Mouse (Mus musculus): Measurements from ENCODE around the gene Sh3bp1. TPM values are rescaled to one million over a fixed set of nuclear protein-coding genes. Genes with fewer than 3 reads are reported as not detected.
A peak's percentile ranks its signal among the peaks of the same experiment; 100 is the strongest.

Sh3bp1 gene
- polyA plus RNA-seq, 1 experiment from 2014 or later, result 41.8 TPM

DNA sequence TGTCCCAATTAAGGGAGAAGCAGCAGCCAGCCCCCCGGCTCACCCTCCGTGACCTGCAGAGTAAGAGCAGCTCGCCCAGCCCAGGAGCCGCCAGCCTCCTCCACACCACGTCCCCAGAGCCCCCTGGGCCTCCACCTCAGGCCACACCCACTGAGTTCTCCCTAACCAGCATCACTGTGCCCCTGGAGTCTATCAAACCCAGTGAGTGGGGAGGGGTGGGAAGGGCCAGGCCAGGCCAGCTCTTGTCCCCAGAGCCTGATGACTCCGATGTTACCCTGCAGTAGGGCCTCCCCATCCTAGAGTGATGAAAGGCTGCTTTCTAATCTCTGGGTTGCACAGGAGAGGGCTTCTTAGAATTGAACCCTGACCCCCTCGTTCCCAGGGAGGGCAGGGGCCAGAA lies 7.1 kb upstream of the Sh3bp1 start:
- Histone ChIP-seq H3K4me3 (ENCODE audit: low read length) (no peak overlapping the region), H3K9me3 (ENCODE audit: control insufficient read depth, low read length) (no peaks in the 10 kb centered on the region), H3K27ac (ENCODE audit: low read length) (no peak overlapping the region), H3K36me3 (ENCODE audit: control insufficient read depth, insufficient read depth, low read length) (peaks cover 15% of the 10 kb centered on the region; the same call in 1 of the 2 replicates), H3K27me3 (ENCODE audit: control insufficient read depth, insufficient read depth, low read depth, low read length) (no peaks in the 10 kb centered on the region), H3K4me1 (replicated peaks; ENCODE audit: control insufficient read depth, insufficient read depth, low read length) (peaks cover 15% of the 10 kb centered on the region), H3K4me2 (ENCODE audit: low read depth, low read length) (no peak overlapping the region), H3K9ac (ENCODE audit: low read length) (no peak overlapping the region)
- ATAC-seq (ENCODE audit: low read depth), result no peak
- WGBS, result 60% methylated on average over 7 of the region's 7 CpGs

DNA sequence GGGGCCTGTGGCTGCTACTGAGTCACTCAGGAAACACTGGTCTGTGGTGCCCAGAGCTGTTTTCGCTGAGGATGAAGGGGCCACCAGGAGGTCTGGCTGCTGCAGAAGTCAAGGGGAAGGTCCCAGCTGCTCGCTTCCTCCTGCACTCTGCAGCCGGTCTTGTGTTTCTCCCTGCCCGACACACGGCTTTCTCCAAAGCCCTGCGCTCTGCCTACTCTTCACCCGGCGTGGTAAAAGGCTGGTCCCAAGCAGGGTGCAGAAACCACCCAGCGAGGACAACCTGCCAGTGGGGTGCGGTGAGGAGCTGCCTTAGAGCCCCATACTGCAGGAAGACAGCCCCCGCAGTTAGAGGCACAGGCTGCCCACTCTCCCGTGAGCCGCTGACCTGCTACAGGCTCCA lies 4.8 kb upstream of the Sh3bp1 start:
- peaks cover 18% of the 10 kb centered on the region for H3K4me1 ChIP-seq (replicated peaks; ENCODE audit: control insufficient read depth, insufficient read depth, low read length)
- H3K9ac ChIP-seq (ENCODE audit: low read length), result no peak overlapping the region
- no peak overlapping the region for H3K4me3 ChIP-seq (ENCODE audit: low read length)
- H3K36me3 ChIP-seq (ENCODE audit: control insufficient read depth, insufficient read depth, low read length), result peaks cover 8% of the 10 kb centered on the region; the same call in 1 of the 2 replicates
- H3K27ac ChIP-seq (ENCODE audit: low read length), result no peak overlapping the region
- whole genome bisulfite sequencing, result 64% methylated on average over 13 of the region's 13 CpGs
- H3K9me3 ChIP-seq (ENCODE audit: control insufficient read depth, low read length), result no peaks in the 10 kb centered on the region
- no peak for ATAC-seq (ENCODE audit: low read depth)
- no peaks in the 10 kb centered on the region for H3K27me3 ChIP-seq (ENCODE audit: control insufficient read depth, insufficient read depth, low read depth, low read length)
- H3K4me2 ChIP-seq (ENCODE audit: low read depth, low read length), result no peak overlapping the region

- Histone ChIP-seq H3K36me3 (ENCODE audit: control insufficient read depth, insufficient read depth, low read length) (peaks cover 8% of the 10 kb centered on the region; the same call in 1 of the 2 replicates), H3K27ac (ENCODE audit: low read length) (no peak overlapping the region), H3K9ac (ENCODE audit: low read length) (no peak overlapping the region), H3K27me3 (ENCODE audit: control insufficient read depth, insufficient read depth, low read depth, low read length) (no peaks in the 10 kb centered on the region), H3K4me3 (ENCODE audit: low read length) (no peak overlapping the region), H3K9me3 (ENCODE audit: control insufficient read depth, low read length) (no peaks in the 10 kb centered on the region), H3K4me1 (replicated peaks; ENCODE audit: control insufficient read depth, insufficient read depth, low read length) (peaks cover 18% of the 10 kb centered on the region), H3K4me2 (ENCODE audit: low read depth, low read length) (no peak overlapping the region)
- 62% methylated on average over 2 of the region's 2 CpGs for WGBS
- ATAC-seq (ENCODE audit: low read depth), result no peak
Measured at GRCm38 (mm10) chr15:78895741-78896140, 3.8 kb upstream of the Sh3bp1 start.

DNA sequence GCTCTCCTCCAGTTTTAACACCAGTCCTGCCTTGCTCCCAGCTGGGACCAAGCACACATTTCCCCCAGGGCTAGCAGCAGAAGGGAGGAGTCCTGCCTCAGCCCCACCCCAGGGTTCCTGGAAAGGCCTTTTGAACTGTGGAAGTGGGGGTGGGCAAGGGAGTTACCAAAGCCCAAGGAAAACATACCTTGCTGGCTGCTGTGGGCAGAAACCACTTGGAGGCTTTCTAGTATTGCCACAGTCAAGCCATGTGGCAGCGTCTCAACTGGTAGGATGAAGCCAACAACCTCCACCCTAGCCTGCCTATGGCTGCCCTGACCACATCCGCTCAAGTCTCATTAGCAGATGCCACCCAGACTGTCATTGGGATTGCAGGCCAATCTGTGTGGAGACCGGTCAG lies 3.4 kb upstream of the Sh3bp1 start:
- Histone ChIP-seq H3K27ac (ENCODE audit: low read length) (no peak overlapping the region), H3K4me1 (replicated peaks; ENCODE audit: control insufficient read depth, insufficient read depth, low read length) (peaks cover 22% of the 10 kb centered on the region), H3K4me3 (ENCODE audit: low read length) (no peak overlapping the region), H3K27me3 (ENCODE audit: control insufficient read depth, insufficient read depth, low read depth, low read length) (no peaks in the 10 kb centered on the region), H3K36me3 (ENCODE audit: control insufficient read depth, insufficient read depth, low read length) (peaks cover 5% of the 10 kb centered on the region; the same call in 1 of the 2 replicates), H3K9me3 (ENCODE audit: control insufficient read depth, low read length) (no peaks in the 10 kb centered on the region), H3K9ac (ENCODE audit: low read length) (no peak overlapping the region), H3K4me2 (ENCODE audit: low read depth, low read length) (no peak overlapping the region)
- WGBS, result 69% methylated on average over 3 of the region's 3 CpGs
- ATAC-seq (ENCODE audit: low read depth), result no peak

DNA sequence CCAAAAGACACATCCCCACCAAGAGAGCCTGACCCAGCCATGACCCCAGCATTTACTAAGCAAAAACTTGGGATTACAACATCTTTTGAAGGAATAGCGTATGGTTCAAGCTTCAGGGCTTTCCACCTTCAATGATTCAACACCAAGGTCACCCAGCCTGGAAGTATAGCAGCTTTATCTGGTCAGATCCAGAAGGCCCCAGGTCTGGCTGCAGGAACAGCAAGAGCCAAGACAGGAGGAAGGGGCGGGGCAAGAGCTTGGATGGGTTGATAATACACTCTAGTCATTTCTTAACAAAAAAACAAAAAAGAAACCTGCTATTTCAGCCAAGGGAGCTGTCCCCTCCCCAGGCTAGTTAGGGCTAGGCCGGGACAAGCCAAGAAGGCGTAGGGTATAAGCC lies 2.1 kb upstream of the Sh3bp1 start:
- peaks cover 29% of the 10 kb centered on the region for H3K4me1 ChIP-seq (replicated peaks; ENCODE audit: control insufficient read depth, insufficient read depth, low read length)
- no peaks in the 10 kb centered on the region for H3K9me3 ChIP-seq (ENCODE audit: control insufficient read depth, low read length)
- H3K9ac ChIP-seq (ENCODE audit: low read length), result no peak overlapping the region
- peaks cover 2% of the 10 kb centered on the region; the same call in 1 of the 2 replicates for H3K36me3 ChIP-seq (ENCODE audit: control insufficient read depth, insufficient read depth, low read length)
- no peak overlapping the region for H3K4me3 ChIP-seq (ENCODE audit: low read length)
- H3K27me3 ChIP-seq (ENCODE audit: control insufficient read depth, insufficient read depth, low read depth, low read length), result no peaks in the 10 kb centered on the region
- no peak for ATAC-seq (ENCODE audit: low read depth)
- H3K27ac ChIP-seq (ENCODE audit: low read length), result no peak overlapping the region
- H3K4me2 ChIP-seq (ENCODE audit: low read depth, low read length), result no peak overlapping the region
- whole genome bisulfite sequencing, result 82% methylated on average over 4 of the region's 4 CpGs

GRCm38 (mm10) chr15:78898507-78899001 lies 1.0 kb upstream of the Sh3bp1 start:
- H3K4me1 ChIP-seq (replicated peaks; ENCODE audit: control insufficient read depth, insufficient read depth, low read length), result peaks cover 31% of the 10 kb centered on the region
- ATAC-seq (ENCODE audit: low read depth), result no peak
- peak overlapping the region; percentile 81 for H3K9ac ChIP-seq (ENCODE audit: low read length)
- H3K9me3 ChIP-seq (ENCODE audit: control insufficient read depth, low read length), result no peaks in the 10 kb centered on the region
- WGBS, result 52% methylated on average over 6 of the region's 6 CpGs
- no peak overlapping the region; the same call in 1 of the 2 replicates for H3K4me3 ChIP-seq (ENCODE audit: low read length)
- H3K27me3 ChIP-seq (ENCODE audit: control insufficient read depth, insufficient read depth, low read depth, low read length), result no peaks in the 10 kb centered on the region
- H3K4me2 ChIP-seq (ENCODE audit: low read depth, low read length), result peak overlapping the region; percentile 77
- H3K27ac ChIP-seq (ENCODE audit: low read length), result peak overlapping the region; percentile 19; the same call in 1 of the 2 replicates
- H3K36me3 ChIP-seq (ENCODE audit: control insufficient read depth, insufficient read depth, low read length), result peaks cover under 1% of the 10 kb centered on the region; the same call in 1 of the 2 replicates

DNA sequence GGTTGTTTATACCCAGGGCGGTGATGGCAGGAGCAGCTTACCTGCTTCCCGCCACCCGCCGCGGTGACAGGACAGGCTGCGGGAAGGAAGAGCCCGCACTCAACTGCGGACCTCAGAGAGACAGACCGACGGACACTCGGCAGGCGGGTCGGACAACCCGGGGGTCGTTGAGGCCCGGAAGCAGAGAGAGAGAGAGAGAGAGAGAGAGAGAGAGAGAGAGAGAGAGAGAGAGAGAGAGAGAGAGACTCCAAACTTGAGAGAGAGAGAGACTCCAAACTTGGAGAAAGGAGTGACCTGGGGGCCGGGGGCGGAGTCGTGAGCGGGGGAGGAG lies 194 bp upstream of the Sh3bp1 start, which contains the start of gene Gm49510:
Gene Gm49510 (plus strand): TSS at position 259 of the 331 bp plus-strand sequence.
- Histone ChIP-seq H3K9me3 (ENCODE audit: control insufficient read depth, low read length) (no peaks in the 10 kb centered on the region), H3K4me3 (ENCODE audit: low read length) (peak within 1 kb of the TSS; percentile 71), H3K36me3 (ENCODE audit: control insufficient read depth, insufficient read depth, low read length) (peaks cover 7% of the 10 kb centered on the region; the same call in 1 of the 2 replicates), H3K27ac (ENCODE audit: low read length) (peak within 1 kb of the TSS; percentile 75), H3K4me1 (replicated peaks; ENCODE audit: control insufficient read depth, insufficient read depth, low read length) (peaks cover 27% of the 10 kb centered on the region), H3K4me2 (ENCODE audit: low read depth, low read length) (peak within 1 kb of the TSS; percentile 77), H3K9ac (ENCODE audit: low read length) (peak within 1 kb of the TSS; percentile 81), H3K27me3 (ENCODE audit: control insufficient read depth, insufficient read depth, low read depth, low read length) (no peaks in the 10 kb centered on the region)
- no peak for ATAC-seq (ENCODE audit: low read depth)
- under 1% methylated on average over 17 of the region's 20 CpGs for WGBS

GRCm38 (mm10) chr15:78900585-78901421 lies 1.2 kb downstream of the Sh3bp1 start:
- peak overlapping the region; percentile 77 for H3K4me2 ChIP-seq (ENCODE audit: low read depth, low read length)
- H3K27ac ChIP-seq (ENCODE audit: low read length), result peak overlapping the region; percentile 75
- no peaks in the 10 kb centered on the region for H3K27me3 ChIP-seq (ENCODE audit: control insufficient read depth, insufficient read depth, low read depth, low read length)
- H3K4me3 ChIP-seq (ENCODE audit: low read length), result peak overlapping the region; percentile 71
- H3K36me3 ChIP-seq (ENCODE audit: control insufficient read depth, insufficient read depth, low read length), result peaks cover 13% of the 10 kb centered on the region; the same call in 1 of the 2 replicates
- WGBS, result 9% methylated on average over 18 of the region's 18 CpGs
- peak overlapping the region; percentile 81 for H3K9ac ChIP-seq (ENCODE audit: low read length)
- peaks cover 27% of the 10 kb centered on the region for H3K4me1 ChIP-seq (replicated peaks; ENCODE audit: control insufficient read depth, insufficient read depth, low read length)
- no peaks in the 10 kb centered on the region for H3K9me3 ChIP-seq (ENCODE audit: control insufficient read depth, low read length)
- peak; percentile 16; the same call in 1 of the 2 replicates for ATAC-seq (ENCODE audit: low read depth)

DNA sequence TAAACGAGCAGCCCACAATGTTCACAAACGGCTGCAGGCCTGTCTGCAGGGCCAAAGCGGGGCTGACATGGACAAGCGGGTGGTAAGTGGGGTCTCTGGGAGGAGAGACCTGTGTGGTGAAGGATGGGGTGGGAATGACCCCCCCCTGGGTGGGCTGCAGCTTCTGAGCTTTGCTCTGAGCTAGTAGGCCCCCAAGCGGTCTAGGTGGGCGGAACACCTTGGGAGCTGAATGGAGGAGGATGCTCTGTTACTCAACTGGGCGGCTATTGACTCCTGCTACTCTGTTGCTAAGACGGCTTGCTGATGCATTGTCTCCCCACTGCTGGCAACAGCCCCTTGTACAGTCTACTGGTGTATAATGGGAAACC lies 1.8 kb downstream of the Sh3bp1 start:
- ATAC-seq (ENCODE audit: low read depth), result no peak
- no peaks in the 10 kb centered on the region for H3K9me3 ChIP-seq (ENCODE audit: control insufficient read depth, low read length)
- peak overlapping the region; percentile 71 for H3K4me3 ChIP-seq (ENCODE audit: low read length)
- H3K4me1 ChIP-seq (replicated peaks; ENCODE audit: control insufficient read depth, insufficient read depth, low read length), result peaks cover 25% of the 10 kb centered on the region
- WGBS, result 41% methylated on average over 8 of the region's 8 CpGs
- peaks cover 14% of the 10 kb centered on the region for H3K36me3 ChIP-seq (ENCODE audit: control insufficient read depth, insufficient read depth, low read length)
- peak overlapping the region; percentile 81 for H3K9ac ChIP-seq (ENCODE audit: low read length)
- H3K4me2 ChIP-seq (ENCODE audit: low read depth, low read length), result peak overlapping the region; percentile 77
- peak overlapping the region; percentile 75 for H3K27ac ChIP-seq (ENCODE audit: low read length)
- H3K27me3 ChIP-seq (ENCODE audit: control insufficient read depth, insufficient read depth, low read depth, low read length), result no peaks in the 10 kb centered on the region
